Mouse (Mus musculus) ES-E14 (cell line): Measurements from ENCODE around the gene Creld1. TPM values are rescaled to one million over a fixed set of nuclear protein-coding genes. Genes with fewer than 3 reads are reported as not detected.

Source experiments
- DNase-seq: peaks from one replicate; pipeline ENCODE4 v3.0.0-alpha.2; 2013; ENCODE audit warnings: low read depth, low spot score
- H3K27ac ChIP-seq: 2 replicates; pipeline ENCODE4 v1.5.1; 2012; ENCODE audit warnings: low read depth, mild to moderate bottlenecking, low read length, moderate library complexity, mixed read lengths; ENCODE audit not compliant: poor library complexity, insufficient read depth, severe bottlenecking
- H3K36me3 ChIP-seq: 2 replicates; pipeline ENCODE4 v1.6.1; 2012; ENCODE audit warnings: mild to moderate bottlenecking, low read length, moderate library complexity, mixed read lengths; ENCODE audit not compliant: control insufficient read depth, poor library complexity, insufficient read depth, severe bottlenecking
- H3K4me1 ChIP-seq, 2 experiments: fragments of 150-350 bp in 1 of 2; sonication (generic) in 1 of 2; 2 replicates each; pipeline ENCODE4 v1.6.1; 2012; ENCODE audit warnings: low read length in 2 of 2, mild to moderate bottlenecking in 1 of 2, mixed read lengths in 1 of 2; ENCODE audit not compliant: control insufficient read depth in 2 of 2, insufficient read depth in 2 of 2, poor library complexity in 1 of 2
- H3K4me3 ChIP-seq, 2 experiments: fragments of 150-350 bp in 1 of 2; sonication (generic) in 1 of 2; 2 replicates each; pipeline ENCODE4 v1.5.1; 2012; ENCODE audit warnings: low read length in 2 of 2, low read depth in 1 of 2, mild to moderate bottlenecking in 1 of 2, mixed read lengths in 1 of 2; ENCODE audit not compliant: insufficient read depth in 1 of 2, poor library complexity in 1 of 2, severe bottlenecking in 1 of 2
- H3K9ac ChIP-seq: 2 replicates; pipeline ENCODE4 v1.6.1; 2012; ENCODE audit warnings: low read depth, mild to moderate bottlenecking, low read length, mixed read lengths; ENCODE audit not compliant: poor library complexity, insufficient read depth, severe bottlenecking
- H3K9me3 ChIP-seq: fragments of 150-350 bp; sonication (generic); 2 replicates; pipeline ENCODE4 v1.6.1; 2012; ENCODE audit warnings: low read depth, mild to moderate bottlenecking, low read length; ENCODE audit not compliant: control insufficient read depth, insufficient read depth
- CHD2 ChIP-seq: IDR thresholded peaks from 2 replicates; pipeline ENCODE4 v1.6.1; 2014; ENCODE audit warnings: mild to moderate bottlenecking, low read depth, low read length, inconsistent platforms
- HCFC1 ChIP-seq: IDR thresholded peaks from 2 replicates; pipeline ENCODE4 v1.6.1; 2012; ENCODE audit warnings: low read length, inconsistent platforms, borderline replicate concordance; ENCODE audit not compliant: insufficient read depth
- MAFK ChIP-seq: IDR thresholded peaks from 2 replicates; pipeline ENCODE4 v1.6.1; 2014; ENCODE audit warnings: mild to moderate bottlenecking, low read depth, low read length, inconsistent platforms; ENCODE audit not compliant: insufficient read depth
- ZC3H11A ChIP-seq: IDR thresholded peaks from 2 replicates; pipeline ENCODE4 v1.6.1; 2012; ENCODE audit warnings: low read depth, mild to moderate bottlenecking, inconsistent platforms, low read length, borderline replicate concordance
- ZNF384 ChIP-seq: IDR thresholded peaks from 2 replicates; pipeline ENCODE4 v1.6.1; 2012; ENCODE audit warnings: low read depth, low read length, inconsistent platforms
- in situ Hi-C, 2 experiments: fragments of 600-800 bp; cut with MboI; formaldehyde crosslinking; loops; one replicate each; pipeline ENCODE4 v1.15.1; 2025; ENCODE audit warnings: low sequenced_read_pairs in 2 of 2, inconsistent platforms in 1 of 2; ENCODE audit not compliant: unreplicated experiment in 2 of 2
- total RNA-seq: library from RNA; depleted of rRNA; stranded (reverse); fragments of 300-350 nt; gene quantifications from 2 replicates; pipeline ENCODE4 v1.2.3, GENCODE M21; 2012

The Creld1 gene
- total RNA-seq, 1 experiment, result 20.8 TPM

GRCm38 (mm10) chr6:113478906-113479305, 4.2 kb upstream of the Creld1 start:
- no peak for DNase-seq
- Histone ChIP-seq H3K4me1 (peaks cover 0 to 6% of the 10 kb centered on the region in 2 experiments; a peak in 1 of 4 replicates), H3K4me3 (no peak overlapping the region), H3K36me3 (no peaks in the 10 kb centered on the region), H3K27ac (no peak overlapping the region), H3K9me3 (no peaks in the 10 kb centered on the region), H3K9ac (no peak overlapping the region)
- no peak for TF ChIP-seq ZNF384
- TF ChIP-seq HCFC1, result no peak
- TF ChIP-seq CHD2, result no peak
- no peak for TF ChIP-seq ZC3H11A
- TF ChIP-seq MAFK, result no peak
- in situ Hi-C loops, result no loop called here

GRCm38 (mm10) chr6:113480555-113481373, 2.3 kb upstream of the Creld1 start:
- peaks cover 0 to 6% of the 10 kb centered on the region in 2 experiments; a peak in 1 of 4 replicates for H3K4me1 ChIP-seq
- H3K27ac ChIP-seq, result no peak overlapping the region
- DNase-seq, result no peak
- in situ Hi-C loops, result no loop called here
- H3K9ac ChIP-seq, result no peak overlapping the region
- no peaks in the 10 kb centered on the region for H3K9me3 ChIP-seq
- H3K36me3 ChIP-seq, result no peaks in the 10 kb centered on the region
- TF ChIP-seq HCFC1, result no peak
- TF ChIP-seq CHD2, result no peak
- no peak for TF ChIP-seq ZNF384
- TF ChIP-seq MAFK, result no peak
- TF ChIP-seq ZC3H11A, result no peak
- no peak overlapping the region for H3K4me3 ChIP-seq

GRCm38 (mm10) chr6:113482477-113483099, 509 bp upstream of the Creld1 start:
- Histone ChIP-seq H3K4me3 (peak overlapping the region; percentile 69 to 88), H3K9ac (peak overlapping the region; percentile 63), H3K27ac (peak overlapping the region; percentile 35; the same call in 1 of the 2 replicates), H3K36me3 (no peaks in the 10 kb centered on the region; the same call in 1 of the 2 replicates), H3K9me3 (no peaks in the 10 kb centered on the region), H3K4me1 (peaks cover 7 to 10% of the 10 kb centered on the region in 2 experiments; a peak in 3 of 4 replicates)
- no peak for TF ChIP-seq CHD2
- in situ Hi-C loops, result no loop called here
- DNase-seq, result no peak

- Histone ChIP-seq H3K4me3 (peak overlapping the region; percentile 49 to 97), H3K9ac (peak overlapping the region; percentile 67), H3K27ac (peak overlapping the region; percentile 38; the same call in 1 of the 2 replicates), H3K4me1 (peaks cover 10 to 18% of the 10 kb centered on the region in 2 experiments), H3K36me3 (no peaks in the 10 kb centered on the region; the same call in 1 of the 2 replicates), H3K9me3 (no peaks in the 10 kb centered on the region)
- in situ Hi-C loops, result no loop called here
- no peak for DNase-seq
- TF ChIP-seq ZNF384, result no peak
- no peak for TF ChIP-seq MAFK
- TF ChIP-seq CHD2, result no peak
- TF ChIP-seq ZC3H11A, result no peak
- TF ChIP-seq HCFC1, result no peak
These were observed 632 bp downstream of the Creld1 start for GRCm38 (mm10) chr6:113483729-113484128.
